Comparison of ENCODE assay signal across 8 mouse cellular contexts in genomic region chr11:117930781-117931338, GRCm38 (mm10). TPM values are rescaled to one million over a fixed set of nuclear protein-coding genes. Genes with fewer than 3 reads are reported as not detected.
DNase-seq lines count a peak whose midpoint lies in the region; ATAC-seq and TF ChIP-seq lines count a peak whose summit lies in the region.

No protein-coding gene starts in this region.

- peaks cover 55% of the 10 kb centered on the region for H3K4me1 ChIP-seq in kidney, embryonic 15.5 days
- no peaks in the 10 kb centered on the region for H3K4me1 ChIP-seq in kidney, adult 2 months (ENCODE audit: control insufficient read depth, insufficient read depth, low read length)
- H3K4me1 ChIP-seq in intestine, embryonic 16.5 days (ENCODE audit: control insufficient read depth, insufficient read depth, low read length): peaks cover 50% of the 10 kb centered on the region
- peaks cover 22% of the 10 kb centered on the region for H3K4me1 ChIP-seq in lung, adult 2 months (ENCODE audit: control insufficient read depth, insufficient read depth, low read length)

- 2% methylated on average over 48 of the region's 48 CpGs for WGBS in kidney, embryonic 15.5 days
- WGBS in kidney, adult 2 months: 2% methylated on average over 44 of the region's 48 CpGs
- 1% methylated on average over 48 of the region's 48 CpGs for WGBS in intestine, embryonic 16.5 days
- WGBS in lung, adult 2 months: 4% methylated on average over 48 of the region's 48 CpGs

- H3K27ac ChIP-seq in kidney, embryonic 15.5 days: no peak overlapping the region
- H3K27ac ChIP-seq in kidney, adult 2 months (ENCODE audit: insufficient read depth, low read depth, low read length): no peak overlapping the region
- H3K27ac ChIP-seq in intestine, embryonic 16.5 days (ENCODE audit: low read length): no peak overlapping the region

- DNase-seq in kidney, adult 2 months: no peak
- peak; percentile 54 for DNase-seq in brain, adult 2 months (ENCODE audit: low read depth, low spot score)
- DNase-seq in gastrocnemius, postnatal 25 days: peak; percentile 83
- DNase-seq in lung, adult 2 months: peak; percentile 58
- peak; percentile 78 for DNase-seq in retina, embryonic 14.5 days (ENCODE audit: low spot score)

- H3K27me3 ChIP-seq in kidney, embryonic 15.5 days: peaks cover 29% of the 10 kb centered on the region
- no peaks in the 10 kb centered on the region for H3K27me3 ChIP-seq in kidney, adult 2 months (replicated peaks; ENCODE audit: control insufficient read depth, insufficient read depth, low read length)
- H3K27me3 ChIP-seq in intestine, embryonic 16.5 days (replicated peaks; ENCODE audit: control insufficient read depth, insufficient read depth, low read length): no peaks in the 10 kb centered on the region

- H3K4me3 ChIP-seq in kidney, embryonic 15.5 days (replicated peaks): peak overlapping the region; percentile 43
- no peak overlapping the region; the same call in 1 of the 2 replicates for H3K4me3 ChIP-seq in kidney, adult 2 months (ENCODE audit: insufficient read depth, low read depth, low read length)
- peak overlapping the region; percentile 47 for H3K4me3 ChIP-seq in intestine, embryonic 16.5 days (ENCODE audit: low read length)
- H3K4me3 ChIP-seq in lung, adult 2 months (replicated peaks; ENCODE audit: extremely low read depth, low read depth, low read length): no peak overlapping the region

- no peaks in the 10 kb centered on the region for H3K36me3 ChIP-seq in kidney, embryonic 15.5 days
- no peaks in the 10 kb centered on the region for H3K36me3 ChIP-seq in kidney, adult 2 months (ENCODE audit: control insufficient read depth, insufficient read depth, low read length)
- no peaks in the 10 kb centered on the region for H3K36me3 ChIP-seq in intestine, embryonic 16.5 days (ENCODE audit: control insufficient read depth, insufficient read depth, low read length)

- peak; percentile 30; the same call in 1 of the 2 replicates for ATAC-seq in kidney, embryonic 15.5 days (replicated peaks; ENCODE audit: low FRiP score)
- 0 out of 2 replicates have a peak, but pooled peaks have one; percentile 8 for ATAC-seq in intestine, embryonic 16.5 days
- no peak for ATAC-seq in CD4-positive, CD25-positive, alpha-beta regulatory T cell, adult 4 months

- TF ChIP-seq POLR2A in kidney, adult 2 months (IDR thresholded peaks at IDR 0.05; ENCODE audit: low read depth, low read length): no peak
- TF ChIP-seq POLR2A in lung, adult 2 months (IDR thresholded peaks at IDR 0.05; ENCODE audit: borderline replicate concordance, extremely low read depth, low read depth, low read length): no peak

- H3K9me3 ChIP-seq in kidney, embryonic 15.5 days (replicated peaks): no peaks in the 10 kb centered on the region
- no peaks in the 10 kb centered on the region for H3K9me3 ChIP-seq in intestine, embryonic 16.5 days (ENCODE audit: control insufficient read depth, low read length)

- peak overlapping the region; percentile 79 for H3K4me2 ChIP-seq in kidney, embryonic 15.5 days
- H3K4me2 ChIP-seq in intestine, embryonic 16.5 days (ENCODE audit: low read depth, low read length): peak overlapping the region; percentile 76

- H3K9ac ChIP-seq in kidney, embryonic 15.5 days: peak overlapping the region; percentile 15; the same call in 1 of the 2 replicates
- H3K9ac ChIP-seq in intestine, embryonic 16.5 days (ENCODE audit: low read depth, low read length): peak overlapping the region; percentile 70

- no peak for TF ChIP-seq CTCF in kidney, adult 2 months (conservative IDR thresholded peaks at IDR 0.05; ENCODE audit: insufficient read depth, insufficient read length, low read depth, low read length)
- no peak for TF ChIP-seq CTCF in lung, adult 2 months (IDR thresholded peaks at IDR 0.05; ENCODE audit: insufficient read depth, low read length)

RNA-seq across cellular contexts. Expression of gene Socs3, which starts 39.0 kb away (rescaled TPM):
- 14.1 and 15.2 TPM in 2 replicates for polyA plus RNA-seq in kidney, embryonic 15.5 days (2015; fragmentation: Nextera tagmentation; extraction: Ambion mirVana)
- 4.3 and 5.0 TPM in 2 replicates for polyA plus RNA-seq in kidney, adult 2 months (2012; rRNA removed)
- 1 to 10 TPM; 4.4 to 6.1 TPM for total RNA-seq in gastrocnemius, postnatal 25 days (2021)
- polyA plus RNA-seq in intestine, embryonic 16.5 days (2015; fragmentation: Nextera tagmentation; extraction: Ambion mirVana): 18.9 and 21.2 TPM in 2 replicates
- polyA plus RNA-seq in lung, adult 2 months (2012; rRNA removed): 32.1 and 40.6 TPM in 2 replicates
- polyA plus RNA-seq in CD4-positive, CD25-positive, alpha-beta regulatory T cell, adult 4 months (2017; shearing (Covaris generic)): 10 to 100 TPM; 34.4 to 35.5 TPM

RNA-seq across cellular contexts. Expression of gene Pgs1, which starts 55.2 kb away (rescaled TPM):
- 34.1 and 38.9 TPM in 2 replicates for polyA plus RNA-seq in kidney, embryonic 15.5 days (2015; fragmentation: Nextera tagmentation; extraction: Ambion mirVana)
- polyA plus RNA-seq in kidney, adult 2 months (2012; rRNA removed): 29.7 and 30.4 TPM in 2 replicates
- 10 to 100 TPM; 18.4 to 18.6 TPM for total RNA-seq in gastrocnemius, postnatal 25 days (2021)
- polyA plus RNA-seq in intestine, embryonic 16.5 days (2015; fragmentation: Nextera tagmentation; extraction: Ambion mirVana): 33.9 and 35.7 TPM in 2 replicates
- polyA plus RNA-seq in lung, adult 2 months (2012; rRNA removed): 83.2 and 104 TPM in 2 replicates
- polyA plus RNA-seq in CD4-positive, CD25-positive, alpha-beta regulatory T cell, adult 4 months (2017; shearing (Covaris generic)): 10 to 100 TPM; 34.3 to 38.8 TPM

RNA-seq across cellular contexts. Expression of gene Tha1, which starts 57.6 kb away (rescaled TPM):
- polyA plus RNA-seq in kidney, embryonic 15.5 days (2015; fragmentation: Nextera tagmentation; extraction: Ambion mirVana): 5.3 TPM in 2 replicates
- polyA plus RNA-seq in kidney, adult 2 months (2012; rRNA removed): 14.9 and 20.1 TPM in 2 replicates
- 1 to 10 TPM; 4.7 to 6.1 TPM for total RNA-seq in gastrocnemius, postnatal 25 days (2021)
- polyA plus RNA-seq in intestine, embryonic 16.5 days (2015; fragmentation: Nextera tagmentation; extraction: Ambion mirVana): 12.2 and 13.7 TPM in 2 replicates
- 11.7 and 15.5 TPM in 2 replicates for polyA plus RNA-seq in lung, adult 2 months (2012; rRNA removed)
- polyA plus RNA-seq in CD4-positive, CD25-positive, alpha-beta regulatory T cell, adult 4 months (2017; shearing (Covaris generic)): 1 to 10 TPM; 8.5 to 10.0 TPM

Comparison
In these comparisons a context has a peak if more than half of its experiments do, and no peak if none do; other contexts are left out.
1. H3K4me3 ChIP-seq: peak in kidney, embryonic 15.5 days (single experiment) and intestine, embryonic 16.5 days (single experiment); none in kidney, adult 2 months (single experiment) and lung, adult 2 months (single experiment).